Mouse (Mus musculus): ENCODE measurements at regions not wholly inside any gene's neighbourhood (a gene's known extent, or its start where the extent isn't known, plus 50 kb on each side); places are given as distances from the start of the nearest gene placed in this dataset.

- no peak overlapping the region for H3K4me3 ChIP-seq (ENCODE audit: insufficient read depth, low read length)
- no peaks in the 10 kb centered on the region for H3K4me1 ChIP-seq (ENCODE audit: control insufficient read depth, insufficient read depth, low read length)
- H3K27ac ChIP-seq (ENCODE audit: insufficient read depth, low read length) = no peak overlapping the region
- TF ChIP-seq CTCF (IDR thresholded peaks at IDR 0.05; ENCODE audit: borderline replicate concordance, insufficient read depth, low read length) (no peak), POLR2A (IDR thresholded peaks at IDR 0.05; ENCODE audit: low read depth, low read length) (no peak)
Observed at GRCm38 (mm10) chr19:14035371-14035770, 122.0 kb downstream of the Olfr1505 start.

- Histone ChIP-seq H3K4me1 (ENCODE audit: control insufficient read depth, insufficient read depth, low read length) (no peaks in the 10 kb centered on the region), H3K27ac (ENCODE audit: insufficient read depth, low read length) (no peak overlapping the region), H3K4me3 (ENCODE audit: insufficient read depth, low read length) (no peak overlapping the region)
- TF ChIP-seq POLR2A (IDR thresholded peaks at IDR 0.05; ENCODE audit: low read depth, low read length) (no peak), CTCF (IDR thresholded peaks at IDR 0.05; ENCODE audit: borderline replicate concordance, insufficient read depth, low read length) (no peak)
Observed at GRCm38 (mm10) chr19:14035785-14036184, 122.5 kb downstream of the Olfr1505 start.

DNA sequence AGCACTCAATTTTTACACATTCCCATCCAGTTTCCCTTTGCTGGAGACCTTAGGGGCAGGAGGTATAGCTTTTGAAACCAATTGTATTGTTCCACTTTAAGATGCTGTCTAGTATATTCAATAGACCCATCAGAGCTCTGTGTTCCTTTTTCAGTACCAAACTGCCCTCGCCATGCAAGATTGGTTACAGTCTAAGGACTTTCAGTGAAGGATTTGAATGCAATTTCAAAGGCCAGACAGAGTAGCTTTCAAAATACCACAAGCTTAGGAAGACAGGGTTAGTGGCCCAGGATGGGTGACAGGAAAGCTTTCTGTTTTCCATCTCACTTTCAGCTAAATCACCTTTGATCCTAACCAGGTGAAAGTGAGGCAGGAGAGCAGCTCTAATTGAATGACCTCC is 123.4 kb downstream of the Olfr1505 start:
- Histone ChIP-seq H3K4me3 (ENCODE audit: insufficient read depth, low read length) (no peak overlapping the region), H3K4me1 (ENCODE audit: control insufficient read depth, insufficient read depth, low read length) (no peaks in the 10 kb centered on the region), H3K27ac (ENCODE audit: insufficient read depth, low read length) (no peak overlapping the region)
- no peak for TF ChIP-seq CTCF (IDR thresholded peaks at IDR 0.05; ENCODE audit: borderline replicate concordance, insufficient read depth, low read length)
- TF ChIP-seq POLR2A (IDR thresholded peaks at IDR 0.05; ENCODE audit: low read depth, low read length) = no peak

GRCm38 (mm10) chr19:14042753-14043152 is 129.4 kb downstream of the Olfr1505 start:
- TF ChIP-seq POLR2A (IDR thresholded peaks at IDR 0.05; ENCODE audit: low read depth, low read length) (no peak), CTCF (IDR thresholded peaks at IDR 0.05; ENCODE audit: borderline replicate concordance, insufficient read depth, low read length) (no peak)
- Histone ChIP-seq H3K27ac (ENCODE audit: insufficient read depth, low read length) (no peak overlapping the region), H3K4me1 (ENCODE audit: control insufficient read depth, insufficient read depth, low read length) (no peaks in the 10 kb centered on the region), H3K4me3 (ENCODE audit: insufficient read depth, low read length) (no peak overlapping the region)

- no peak for TF ChIP-seq POLR2A (IDR thresholded peaks at IDR 0.05; ENCODE audit: low read depth, low read length)
- no peak for TF ChIP-seq CTCF (IDR thresholded peaks at IDR 0.05; ENCODE audit: borderline replicate concordance, insufficient read depth, low read length)
- Histone ChIP-seq H3K4me1 (ENCODE audit: control insufficient read depth, insufficient read depth, low read length) (no peaks in the 10 kb centered on the region), H3K4me3 (ENCODE audit: insufficient read depth, low read length) (no peak overlapping the region), H3K27ac (ENCODE audit: insufficient read depth, low read length) (no peak overlapping the region)
Observed at GRCm38 (mm10) chr19:14045456-14045855, 132.1 kb downstream of the Olfr1505 start.

DNA sequence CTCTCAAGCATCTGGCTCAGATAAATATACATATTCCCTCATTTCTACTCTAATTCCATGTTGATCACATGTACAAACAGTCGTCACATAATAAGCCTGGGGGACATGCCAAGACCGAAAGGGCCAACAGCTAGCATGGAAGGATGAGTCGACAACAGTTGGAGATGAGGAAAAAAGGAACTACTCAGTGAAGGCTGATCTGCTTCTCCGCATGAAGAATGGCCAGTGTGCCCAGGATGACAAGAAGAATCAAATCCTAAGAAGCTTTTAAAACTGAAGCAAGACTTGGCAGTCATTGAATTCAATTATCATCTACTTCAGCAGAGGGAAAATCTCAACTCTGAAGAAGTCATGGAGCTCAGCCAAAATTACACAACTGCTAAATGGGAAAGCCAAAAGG is 138.7 kb downstream of the Olfr1505 start:
- H3K27ac ChIP-seq (ENCODE audit: insufficient read depth, low read length) = no peak overlapping the region
- TF ChIP-seq CTCF (IDR thresholded peaks at IDR 0.05; ENCODE audit: borderline replicate concordance, insufficient read depth, low read length) = no peak
- TF ChIP-seq POLR2A (IDR thresholded peaks at IDR 0.05; ENCODE audit: low read depth, low read length) = no peak
- H3K4me1 ChIP-seq (ENCODE audit: control insufficient read depth, insufficient read depth, low read length) = no peaks in the 10 kb centered on the region
- no peak overlapping the region for H3K4me3 ChIP-seq (ENCODE audit: insufficient read depth, low read length)

- no peak overlapping the region for H3K27ac ChIP-seq (ENCODE audit: insufficient read depth, low read length)
- H3K4me3 ChIP-seq (ENCODE audit: insufficient read depth, low read length) = no peak overlapping the region
- no peak for TF ChIP-seq POLR2A (IDR thresholded peaks at IDR 0.05; ENCODE audit: low read depth, low read length)
- TF ChIP-seq CTCF (IDR thresholded peaks at IDR 0.05; ENCODE audit: borderline replicate concordance, insufficient read depth, low read length) = peak; percentile 12; the same call in 1 of the 2 replicates
- no peaks in the 10 kb centered on the region for H3K4me1 ChIP-seq (ENCODE audit: control insufficient read depth, insufficient read depth, low read length)
Observed at GRCm38 (mm10) chr19:14080538-14080937, 167.2 kb downstream of the Olfr1505 start.

DNA sequence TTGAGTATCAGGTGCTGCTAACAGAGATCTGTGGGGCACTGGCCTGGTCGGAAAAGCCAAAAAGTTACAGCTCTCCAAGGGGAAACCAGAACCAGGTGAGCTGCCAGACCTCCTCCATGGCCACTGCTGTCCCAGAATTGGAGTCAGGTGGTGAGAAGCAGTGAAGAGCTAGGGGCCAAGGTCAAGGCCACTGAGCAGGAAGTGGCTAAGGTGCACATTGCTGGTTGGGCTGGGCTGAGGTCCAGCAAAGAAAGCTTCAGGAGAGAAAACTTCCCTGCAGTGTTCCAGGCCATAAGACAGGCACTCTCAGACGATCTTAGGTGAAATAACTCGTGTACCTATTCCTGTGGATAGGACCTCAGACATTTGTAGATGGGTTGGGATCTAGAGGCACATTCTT is 171.4 kb downstream of the Olfr1505 start:
- no peak overlapping the region for H3K27ac ChIP-seq (ENCODE audit: insufficient read depth, low read length)
- H3K4me3 ChIP-seq (ENCODE audit: insufficient read depth, low read length) = no peak overlapping the region

DNA sequence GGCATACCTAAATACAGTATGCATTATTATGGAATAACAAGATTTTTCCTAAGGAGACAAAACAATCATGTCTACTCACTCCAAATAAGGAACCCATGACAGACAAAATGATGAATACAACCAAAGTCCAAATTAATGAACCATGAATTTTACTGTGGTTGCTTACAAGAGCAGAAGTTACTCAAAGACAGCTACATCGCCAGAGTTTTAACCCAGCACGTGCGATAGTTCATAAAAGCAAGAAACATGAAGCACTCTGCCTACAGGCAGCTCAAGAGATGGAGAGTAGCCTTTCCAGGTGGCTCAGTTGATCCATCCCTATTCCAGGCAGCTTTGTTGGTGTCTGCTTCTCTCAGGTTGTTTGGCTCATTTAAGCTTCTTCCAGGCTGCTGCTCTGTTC is 176.8 kb downstream of the Olfr1505 start:
- no peak overlapping the region for H3K27ac ChIP-seq (ENCODE audit: insufficient read depth, low read length)
- TF ChIP-seq POLR2A (IDR thresholded peaks at IDR 0.05; ENCODE audit: low read depth, low read length) = no peak
- TF ChIP-seq CTCF (IDR thresholded peaks at IDR 0.05; ENCODE audit: borderline replicate concordance, insufficient read depth, low read length) = no peak
- peaks cover 5% of the 10 kb centered on the region; the same call in 1 of the 2 replicates for H3K4me1 ChIP-seq (ENCODE audit: control insufficient read depth, insufficient read depth, low read length)
- no peak overlapping the region for H3K4me3 ChIP-seq (ENCODE audit: insufficient read depth, low read length)

More for the DNA sequence above, 171.4 kb downstream of the Olfr1505 start:
- TF ChIP-seq CTCF (IDR thresholded peaks at IDR 0.05; ENCODE audit: borderline replicate concordance, insufficient read depth, low read length) (no peak), POLR2A (IDR thresholded peaks at IDR 0.05; ENCODE audit: low read depth, low read length) (no peak)
- H3K4me1 ChIP-seq (ENCODE audit: control insufficient read depth, insufficient read depth, low read length) = no peaks in the 10 kb centered on the region

GRCm38 (mm10) chr19:14094191-14094590 is 180.9 kb downstream of the Olfr1505 start:
- Histone ChIP-seq H3K4me3 (ENCODE audit: insufficient read depth, low read length) (no peak overlapping the region), H3K27ac (ENCODE audit: insufficient read depth, low read length) (no peak overlapping the region), H3K4me1 (ENCODE audit: control insufficient read depth, insufficient read depth, low read length) (peaks cover 5% of the 10 kb centered on the region; the same call in 1 of the 2 replicates)
- TF ChIP-seq POLR2A (IDR thresholded peaks at IDR 0.05; ENCODE audit: low read depth, low read length) (no peak), CTCF (IDR thresholded peaks at IDR 0.05; ENCODE audit: borderline replicate concordance, insufficient read depth, low read length) (no peak)

DNA sequence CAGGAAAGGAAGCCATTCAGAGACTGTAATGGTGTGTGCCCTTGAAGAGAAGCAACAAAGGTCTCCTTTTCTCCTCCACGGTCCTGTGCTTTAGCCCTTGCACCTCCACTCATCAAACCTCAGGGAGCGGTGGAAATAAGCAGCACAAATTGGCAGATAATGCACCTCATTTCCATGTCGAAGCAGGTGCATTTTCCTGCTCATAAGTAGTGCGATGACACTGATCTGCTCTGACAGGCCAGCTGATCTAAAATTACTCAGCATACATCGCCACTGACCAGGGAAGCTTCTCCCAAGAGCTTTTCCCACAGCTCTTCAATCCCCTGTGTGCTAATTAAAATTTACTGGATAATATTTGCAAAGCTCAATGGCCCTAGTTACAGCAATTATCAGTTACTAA is 182.9 kb downstream of the Olfr1505 start:
- Histone ChIP-seq H3K27ac (ENCODE audit: insufficient read depth, low read length) (no peak overlapping the region), H3K4me1 (ENCODE audit: control insufficient read depth, insufficient read depth, low read length) (peaks cover 5% of the 10 kb centered on the region; the same call in 1 of the 2 replicates), H3K4me3 (ENCODE audit: insufficient read depth, low read length) (no peak overlapping the region)
- TF ChIP-seq POLR2A (IDR thresholded peaks at IDR 0.05; ENCODE audit: low read depth, low read length) (no peak), CTCF (IDR thresholded peaks at IDR 0.05; ENCODE audit: borderline replicate concordance, insufficient read depth, low read length) (no peak)
